Mouse (Mus musculus) intestine, embryonic 15.5 days (tissue): Measurements from ENCODE around the gene Wwp2. TPM values are rescaled to one million over a fixed set of nuclear protein-coding genes. Genes with fewer than 3 reads are reported as not detected.
"Not testable (repeated sequence)": the region's sequence is repeated elsewhere in the genome, so short reads cannot be mapped to it uniquely, and the experiment has no call there.

Experiments used
- ATAC-seq: fragments of 200-750 bp; cut with Nextera tagmentation; 2 replicates; pipeline ENCODE4 v1.8.0; 2017; ENCODE audit warnings: moderate TSS enrichment, moderate library complexity
- H3K27ac ChIP-seq: fragments of 300-500 bp; sonication (generic); 2 replicates; pipeline ENCODE4 v1.5.1; 2015; ENCODE audit warnings: mild to moderate bottlenecking, inconsistent platforms
- H3K27me3 ChIP-seq: fragments of 300-500 bp; sonication (generic); replicated peaks from 2 replicates; pipeline ENCODE4 v1.6.1; 2015; ENCODE audit warnings: inconsistent platforms
- H3K36me3 ChIP-seq: fragments of 300-500 bp; sonication (generic); 2 replicates; pipeline ENCODE4 v1.6.1; 2015; ENCODE audit warnings: inconsistent platforms
- H3K4me1 ChIP-seq: fragments of 300-500 bp; sonication (generic); replicated peaks from 2 replicates; pipeline ENCODE4 v1.6.1; 2015; ENCODE audit warnings: inconsistent platforms
- H3K4me2 ChIP-seq: fragments of 300-500 bp; sonication (generic); replicated peaks from 2 replicates; pipeline ENCODE4 v1.6.1; 2015; ENCODE audit warnings: mild to moderate bottlenecking, inconsistent platforms
- H3K4me3 ChIP-seq: fragments of 300-500 bp; sonication (generic); replicated peaks from 2 replicates; pipeline ENCODE4 v1.5.1; 2015; ENCODE audit warnings: inconsistent platforms
- H3K9ac ChIP-seq: fragments of 300-500 bp; sonication (generic); 2 replicates; pipeline ENCODE4 v1.6.1; 2015; ENCODE audit warnings: inconsistent platforms
- H3K9me3 ChIP-seq: fragments of 300-500 bp; sonication (generic); 2 replicates; pipeline ENCODE4 v1.6.1; 2016; ENCODE audit warnings: inconsistent platforms
- WGBS: fragments of 180-500 bp; shearing (Covaris S2); methylation state at CpG from one replicate; pipeline ENCODE4 v1.1.7; 2015; 5-methylcytosine and 5-hydroxymethylcytosine counted together
- polyA plus RNA-seq: library from polyadenylated mRNA; unstranded; fragments of >200 nt; fragmentation: Nextera tagmentation; extraction: Ambion mirVana; gene quantifications from 2 replicates; pipeline ENCODE4 v1.2.1, GENCODE M21; 2015

The Wwp2 gene
- polyA plus RNA-seq, 1 experiment from 2014 or later: 39.2 TPM

DNA sequence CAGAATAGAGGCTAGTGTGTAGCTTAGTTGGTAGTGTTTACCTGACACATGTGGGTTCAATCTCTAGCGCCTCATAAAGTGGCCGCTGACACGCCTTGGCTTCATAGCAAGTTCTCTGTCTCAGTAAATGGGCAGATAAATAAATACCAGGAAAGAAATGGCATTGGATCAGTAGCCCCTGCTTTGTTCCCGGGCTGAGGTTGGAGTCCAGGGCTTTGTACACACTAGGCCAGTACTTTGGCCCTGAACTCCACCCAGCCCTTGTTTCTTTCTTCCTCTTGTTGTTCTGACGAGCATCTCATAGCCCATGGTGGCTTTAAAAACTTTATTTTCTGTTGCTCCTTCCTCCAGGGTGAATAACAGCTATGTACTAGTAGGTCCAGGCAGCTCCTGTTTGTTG lies 26.3 kb downstream of the Wwp2 start:
- Histone ChIP-seq H3K9me3 (no peaks in the 10 kb centered on the region), H3K36me3 (peaks cover 11% of the 10 kb centered on the region), H3K4me3 (no peak overlapping the region), H3K4me2 (no peak overlapping the region), H3K27ac (no peak overlapping the region), H3K27me3 (no peaks in the 10 kb centered on the region), H3K9ac (no peak overlapping the region), H3K4me1 (no peaks in the 10 kb centered on the region)
- peak; percentile 51; the same call in 1 of the 2 replicates for ATAC-seq
- WGBS: 87% methylated on average over 5 of the region's 5 CpGs

DNA sequence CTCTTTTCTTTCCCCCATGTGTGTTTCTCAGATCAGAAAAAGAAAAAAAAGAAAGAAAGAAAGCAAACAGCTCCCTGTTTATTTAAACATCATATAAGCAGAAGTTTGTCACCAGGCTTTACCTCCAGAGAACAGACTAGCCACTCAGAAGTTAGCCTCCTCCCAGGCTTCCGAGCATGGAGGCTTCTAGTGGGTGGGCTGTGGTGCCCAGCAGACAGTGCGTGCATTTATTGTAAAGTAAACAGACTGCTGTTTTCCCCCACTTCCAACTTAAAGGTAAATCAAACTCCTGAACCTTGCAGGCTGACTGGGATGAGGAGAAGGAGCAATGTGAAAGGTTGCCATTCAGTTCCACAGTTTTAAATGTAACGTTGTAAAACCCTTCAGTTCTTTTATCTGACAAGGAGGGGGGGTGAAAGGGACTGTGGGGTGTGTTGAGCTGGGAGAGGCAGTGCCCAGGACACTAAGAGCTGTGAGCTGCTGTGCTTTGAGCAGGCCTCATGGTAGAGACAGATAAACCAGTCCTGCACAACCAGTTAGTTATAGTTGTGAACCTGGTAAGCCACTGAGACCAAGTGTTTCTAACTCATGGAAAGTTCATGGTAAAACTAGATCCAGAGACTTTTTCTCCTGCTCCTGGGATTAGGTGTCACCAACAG lies 29.3 kb downstream of the Wwp2 start:
- Histone ChIP-seq H3K4me3 (no peak overlapping the region), H3K27ac (no peak overlapping the region), H3K9me3 (no peaks in the 10 kb centered on the region), H3K27me3 (no peaks in the 10 kb centered on the region), H3K4me1 (peaks cover 8% of the 10 kb centered on the region; the same call in 1 of the 2 replicates), H3K9ac (no peak overlapping the region), H3K36me3 (peaks cover 5% of the 10 kb centered on the region; the same call in 1 of the 2 replicates), H3K4me2 (no peak overlapping the region)
- ATAC-seq: no peak
- WGBS: 36% methylated on average over 3 of the region's 3 CpGs

DNA sequence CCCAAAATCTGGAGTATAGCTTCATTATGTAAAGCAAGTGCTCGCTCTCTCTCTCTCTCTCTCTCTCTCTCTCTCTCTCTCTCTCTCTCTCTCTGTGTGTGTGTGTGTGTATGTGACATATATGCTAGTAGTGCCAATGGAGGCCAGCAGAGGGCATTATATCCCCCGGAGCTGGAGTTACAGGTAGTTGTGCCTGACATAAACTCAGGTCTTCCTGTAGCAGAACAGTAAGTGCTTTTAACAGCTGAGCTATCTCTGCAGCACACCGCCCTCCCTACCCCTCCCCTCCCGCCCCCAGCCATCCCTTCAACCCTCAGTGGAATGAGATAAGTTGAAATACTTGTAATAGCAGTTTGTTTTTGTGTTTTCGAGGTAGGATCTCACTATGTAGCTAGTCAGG lies 30.5 kb downstream of the Wwp2 start:
- no peak for ATAC-seq
- Histone ChIP-seq H3K9ac (no peak overlapping the region), H3K27ac (no peak overlapping the region), H3K27me3 (no peaks in the 10 kb centered on the region), H3K36me3 (peaks cover 2% of the 10 kb centered on the region; the same call in 1 of the 2 replicates), H3K4me1 (peaks cover 9% of the 10 kb centered on the region; the same call in 1 of the 2 replicates), H3K9me3 (no peaks in the 10 kb centered on the region), H3K4me2 (no peak overlapping the region), H3K4me3 (no peak overlapping the region)
- 91% methylated on average over 5 of the region's 5 CpGs for WGBS

DNA sequence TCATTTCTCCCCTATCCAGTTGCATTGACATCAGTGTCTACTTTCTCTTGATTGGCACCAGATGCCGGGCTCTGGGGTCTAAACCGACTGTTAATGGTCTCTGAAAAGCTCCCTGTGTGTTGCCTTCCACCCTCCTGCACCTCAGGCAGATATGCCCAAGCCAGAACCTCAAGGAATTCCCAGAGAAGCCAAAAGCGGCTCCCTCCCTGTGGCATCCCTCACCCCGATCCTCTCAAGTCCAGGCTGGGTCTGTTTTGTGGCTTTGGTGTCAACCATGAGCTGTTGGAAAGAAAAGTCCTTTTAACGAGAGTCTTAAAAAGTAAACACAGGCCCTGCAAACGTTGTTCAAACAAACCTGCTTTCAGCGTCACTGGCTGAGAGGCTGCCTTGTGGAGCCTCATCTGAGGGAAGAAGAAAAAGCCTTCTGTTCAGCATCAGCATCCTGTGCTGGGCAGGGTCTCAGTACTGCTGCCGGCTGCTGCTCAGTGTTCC lies 32.7 kb downstream of the Wwp2 start:
- 0 out of 2 replicates have a peak, but pooled peaks have one; percentile 17 for ATAC-seq
- H3K36me3 ChIP-seq: no peaks in the 10 kb centered on the region
- no peak overlapping the region for H3K9ac ChIP-seq
- H3K4me2 ChIP-seq: no peak overlapping the region
- H3K4me1 ChIP-seq: peaks cover 9% of the 10 kb centered on the region; the same call in 1 of the 2 replicates
- H3K4me3 ChIP-seq: no peak overlapping the region
- 15% methylated on average over 8 of the region's 8 CpGs for WGBS
- no peaks in the 10 kb centered on the region for H3K27me3 ChIP-seq
- H3K27ac ChIP-seq: no peak overlapping the region
- no peaks in the 10 kb centered on the region for H3K9me3 ChIP-seq

DNA sequence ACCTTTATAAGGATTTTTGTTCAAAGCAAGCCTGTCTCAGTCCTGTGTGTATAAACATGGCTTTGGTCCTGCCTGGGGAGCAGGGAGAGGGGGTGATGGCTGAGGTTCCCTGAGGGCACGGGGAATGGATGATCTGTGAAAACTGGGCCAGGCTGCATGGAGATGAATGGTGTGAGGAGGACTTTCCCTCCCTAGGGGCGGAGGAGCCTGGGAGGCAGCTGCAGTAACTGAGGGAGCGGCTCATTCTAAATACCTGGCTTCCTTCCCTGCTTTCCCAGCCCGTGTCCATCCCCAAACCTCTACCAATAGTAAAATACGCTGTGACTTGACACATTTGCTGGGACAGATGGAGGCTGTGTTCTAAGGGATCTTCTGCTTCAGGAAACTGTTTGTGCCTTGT lies 34.1 kb downstream of the Wwp2 start:
- Histone ChIP-seq H3K9me3 (no peaks in the 10 kb centered on the region), H3K4me2 (no peak overlapping the region), H3K27ac (no peak overlapping the region), H3K9ac (no peak overlapping the region), H3K27me3 (no peaks in the 10 kb centered on the region), H3K4me1 (peaks cover 9% of the 10 kb centered on the region; the same call in 1 of the 2 replicates), H3K4me3 (no peak overlapping the region), H3K36me3 (no peaks in the 10 kb centered on the region)
- WGBS: 64% methylated on average over 5 of the region's 5 CpGs
- no peak for ATAC-seq

DNA sequence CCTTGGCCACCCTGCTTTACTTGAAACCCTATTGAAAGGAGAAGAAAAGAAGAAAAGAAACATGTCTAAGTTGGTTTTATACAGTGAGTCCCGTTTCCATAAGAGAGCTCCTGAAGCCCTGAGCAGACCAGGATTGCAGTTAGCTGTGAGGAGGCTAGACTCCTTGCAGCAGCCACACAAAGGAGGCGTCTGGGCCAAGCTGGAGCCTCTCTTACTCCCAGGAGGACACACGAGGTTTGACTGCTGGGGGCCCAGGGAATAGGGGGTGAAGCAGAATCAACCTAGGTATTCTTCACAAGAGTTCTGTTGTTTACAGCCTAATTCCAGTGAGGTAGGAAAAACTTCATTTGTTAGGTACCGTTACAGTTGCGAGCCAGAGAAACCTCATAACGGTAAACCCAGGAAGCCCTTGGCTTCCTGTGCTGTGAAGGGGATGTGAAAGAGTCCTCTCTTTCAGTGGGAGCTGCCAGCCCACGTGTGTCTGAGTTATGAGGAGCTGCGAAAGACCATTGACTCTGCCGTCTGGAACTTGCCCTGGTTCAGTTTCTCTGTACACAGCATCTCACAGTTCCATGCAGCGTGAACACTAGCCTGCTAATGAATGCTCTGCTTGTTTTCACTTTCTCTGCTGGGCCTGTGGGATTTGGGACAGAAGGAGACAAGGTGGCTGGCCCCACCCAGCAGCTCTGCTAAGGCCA lies 36.4 kb downstream of the Wwp2 start:
- H3K4me1 ChIP-seq: peaks cover 9% of the 10 kb centered on the region; the same call in 1 of the 2 replicates
- no peak for ATAC-seq
- 62% methylated on average over 10 of the region's 10 CpGs for WGBS
- no peak overlapping the region for H3K9ac ChIP-seq
- no peaks in the 10 kb centered on the region for H3K9me3 ChIP-seq
- H3K4me2 ChIP-seq: no peak overlapping the region
- no peak overlapping the region for H3K27ac ChIP-seq
- no peaks in the 10 kb centered on the region for H3K27me3 ChIP-seq
- no peaks in the 10 kb centered on the region for H3K36me3 ChIP-seq
- no peak overlapping the region for H3K4me3 ChIP-seq

DNA sequence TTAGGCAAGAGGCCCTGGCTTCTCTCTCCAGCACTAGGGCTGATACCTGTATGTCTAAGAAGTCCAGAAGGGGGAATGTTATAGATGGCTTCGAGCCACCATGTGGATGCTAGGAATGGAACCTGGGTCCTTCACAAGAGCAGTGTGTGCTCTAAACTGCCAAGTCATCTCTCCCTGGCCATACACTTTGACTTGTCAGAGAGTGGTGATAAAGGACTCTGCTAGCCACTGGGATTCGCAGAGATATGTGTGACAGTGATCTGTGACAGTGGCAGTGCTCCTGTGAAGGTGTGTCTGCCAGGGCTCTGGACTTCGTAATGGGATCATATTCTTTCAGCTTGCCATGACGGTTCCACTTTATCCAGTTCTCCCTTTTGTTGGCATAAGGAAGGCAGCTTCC lies 37.2 kb downstream of the Wwp2 start:
- WGBS: 85% methylated on average over 4 of the region's 4 CpGs
- no peaks in the 10 kb centered on the region for H3K36me3 ChIP-seq
- no peaks in the 10 kb centered on the region for H3K27me3 ChIP-seq
- H3K9ac ChIP-seq: no peak overlapping the region
- no peak overlapping the region for H3K4me3 ChIP-seq
- H3K27ac ChIP-seq: no peak overlapping the region
- no peak for ATAC-seq
- H3K9me3 ChIP-seq: no peaks in the 10 kb centered on the region
- no peak overlapping the region for H3K4me2 ChIP-seq
- peaks cover 9% of the 10 kb centered on the region; the same call in 1 of the 2 replicates for H3K4me1 ChIP-seq

DNA sequence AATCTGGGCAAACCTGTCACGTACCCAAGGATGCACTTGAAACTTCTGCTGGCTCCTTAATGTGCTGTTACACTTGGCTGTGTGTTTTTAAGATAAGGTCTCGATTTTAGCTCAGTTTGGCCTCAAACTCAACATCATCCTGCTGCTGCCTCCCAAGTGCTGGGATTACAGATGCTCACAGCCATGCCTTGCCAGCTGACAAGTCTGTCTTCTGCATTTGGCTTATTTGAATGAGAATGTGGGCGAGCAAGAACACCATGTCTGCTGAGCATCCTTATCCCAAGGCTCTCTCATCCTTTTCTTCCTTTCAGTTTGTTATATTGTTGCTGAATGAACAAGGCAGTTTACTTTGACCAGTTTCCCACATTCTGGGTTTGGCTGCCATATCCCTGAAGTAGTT lies 39.4 kb downstream of the Wwp2 start:
- Histone ChIP-seq H3K4me3 (no peak overlapping the region), H3K4me2 (no peak overlapping the region), H3K4me1 (no peaks in the 10 kb centered on the region), H3K9ac (no peak overlapping the region), H3K9me3 (no peaks in the 10 kb centered on the region), H3K27ac (no peak overlapping the region), H3K27me3 (no peaks in the 10 kb centered on the region), H3K36me3 (no peaks in the 10 kb centered on the region)
- ATAC-seq: no peak
- 85% methylated on average over 3 of the region's 3 CpGs for WGBS

DNA sequence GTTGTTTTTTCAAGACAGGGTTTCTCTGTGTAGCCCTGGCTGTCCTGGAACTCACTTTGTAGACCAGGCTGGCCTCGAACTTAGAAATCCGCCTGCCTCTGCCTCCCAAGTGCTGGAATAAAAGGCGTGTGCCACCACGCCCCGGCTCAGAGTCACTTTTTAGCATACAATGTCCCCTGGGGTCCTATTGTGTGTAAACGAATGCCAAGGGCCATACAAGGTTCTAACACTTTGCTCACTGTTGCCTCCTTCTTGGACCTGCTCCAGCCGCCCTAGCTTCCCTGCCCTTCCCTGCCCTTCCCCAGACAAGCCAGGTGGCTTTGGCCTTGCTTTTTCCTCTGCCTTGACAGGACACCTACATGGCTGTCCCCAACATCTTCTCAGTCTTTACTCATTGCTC lies 40.6 kb downstream of the Wwp2 start:
- WGBS: 91% methylated on average over 7 of the region's 7 CpGs
- not testable (repeated sequence) for H3K9ac ChIP-seq

DNA sequence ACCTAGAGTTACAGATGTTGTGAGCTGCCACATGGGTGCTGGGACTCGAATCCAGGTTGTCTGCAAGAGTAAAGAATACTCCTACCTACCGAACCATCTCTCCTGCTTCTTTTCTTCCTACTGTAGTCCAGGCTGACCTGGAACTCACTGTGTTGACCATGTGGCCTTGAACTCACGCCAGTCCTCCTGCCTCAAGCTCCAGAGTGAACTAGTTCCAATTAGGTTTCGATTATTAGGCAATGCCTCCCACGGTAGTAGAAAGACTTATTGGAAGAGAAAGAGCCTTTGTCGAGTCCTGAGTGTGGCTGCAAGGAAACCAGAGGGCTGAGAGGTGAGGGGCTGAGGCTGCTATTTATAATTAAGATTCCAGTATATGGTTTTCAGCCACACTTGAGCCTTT lies 42.6 kb downstream of the Wwp2 start:
- Histone ChIP-seq H3K4me1 (no peaks in the 10 kb centered on the region), H3K27ac (no peak overlapping the region), H3K9me3 (no peaks in the 10 kb centered on the region), H3K36me3 (0 out of 2 replicates have a peak, but pooled peaks cover 2% of the 10 kb centered on the region), H3K4me2 (no peak overlapping the region), H3K27me3 (no peaks in the 10 kb centered on the region), H3K9ac (no peak overlapping the region), H3K4me3 (no peak overlapping the region)
- ATAC-seq: no peak
- WGBS: 84% methylated on average over 6 of the region's 6 CpGs

More for the DNA sequence above, 40.6 kb downstream of the Wwp2 start:
- H3K27me3 ChIP-seq, H3K36me3 ChIP-seq, H3K4me2 ChIP-seq, H3K4me1 ChIP-seq, ATAC-seq, H3K9me3 ChIP-seq, H3K27ac ChIP-seq, H3K4me3 ChIP-seq: not testable (repeated sequence)

DNA sequence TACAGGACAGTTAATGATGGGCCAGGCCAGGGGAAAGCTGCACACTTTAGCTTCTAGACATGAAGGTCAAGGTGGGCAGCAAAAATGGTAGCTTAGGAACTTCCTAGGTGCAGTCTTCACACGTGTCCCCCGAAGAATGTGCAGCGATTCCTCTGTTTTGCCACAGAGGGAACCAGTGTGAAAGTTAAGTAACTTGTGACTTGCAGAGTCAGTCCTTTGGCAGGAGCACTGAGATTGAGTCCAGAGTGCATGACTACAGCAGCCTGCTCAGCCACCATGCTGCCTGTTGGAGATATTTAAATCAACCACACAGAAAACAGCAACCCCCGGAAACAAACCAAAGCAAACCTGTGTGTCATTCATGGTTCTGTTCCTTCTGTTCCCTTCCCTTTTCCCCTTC lies 44.3 kb downstream of the Wwp2 start:
- no peak overlapping the region for H3K4me2 ChIP-seq
- no peaks in the 10 kb centered on the region for H3K9me3 ChIP-seq
- 88% methylated on average over 4 of the region's 4 CpGs for WGBS
- no peak overlapping the region for H3K27ac ChIP-seq
- H3K4me1 ChIP-seq: no peaks in the 10 kb centered on the region
- no peak overlapping the region for H3K4me3 ChIP-seq
- ATAC-seq: no peak
- H3K9ac ChIP-seq: no peak overlapping the region
- 0 out of 2 replicates have a peak, but pooled peaks cover 2% of the 10 kb centered on the region for H3K36me3 ChIP-seq
- H3K27me3 ChIP-seq: no peaks in the 10 kb centered on the region

DNA sequence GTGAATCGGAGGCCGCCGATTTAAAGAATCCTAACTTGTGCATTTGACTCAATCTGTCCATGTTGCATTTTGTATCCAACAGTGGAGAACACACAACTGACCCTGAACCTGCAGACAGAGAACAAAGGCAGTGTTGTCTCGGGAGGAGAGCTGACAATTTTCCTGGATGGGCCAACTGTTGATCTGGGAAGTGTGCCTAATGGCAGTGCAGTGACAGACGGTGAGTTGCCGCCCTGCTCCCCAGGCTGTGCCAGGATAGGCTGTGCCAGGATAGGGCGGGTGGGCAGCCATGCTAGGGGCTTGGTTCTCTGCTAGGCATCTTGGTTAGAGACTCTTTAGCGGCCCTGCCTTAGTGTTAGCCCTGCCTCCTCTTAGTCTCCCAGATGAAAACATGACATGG lies 47.1 kb downstream of the Wwp2 start:
- Histone ChIP-seq H3K27me3 (no peaks in the 10 kb centered on the region), H3K9ac (no peak overlapping the region), H3K36me3 (0 out of 2 replicates have a peak, but pooled peaks cover 2% of the 10 kb centered on the region), H3K4me1 (no peaks in the 10 kb centered on the region), H3K27ac (no peak overlapping the region), H3K9me3 (no peaks in the 10 kb centered on the region), H3K4me3 (no peak overlapping the region), H3K4me2 (no peak overlapping the region)
- no peak for ATAC-seq
- WGBS: 86% methylated on average over 8 of the region's 8 CpGs
